Mouse (Mus musculus): Measurements from ENCODE around the gene Foxl1. TPM values are rescaled to one million over a fixed set of nuclear protein-coding genes. Genes with fewer than 3 reads are reported as not detected.

Gene Foxl1
- polyA plus RNA-seq, 2 experiments = 0.18 to 0.40 TPM

- no peaks in the 10 kb centered on the region for H3K9me3 ChIP-seq (ENCODE audit: control insufficient read depth, low read length)
- H3K9ac ChIP-seq (ENCODE audit: low read depth, low read length, severe bottlenecking) = no peak overlapping the region
- ATAC-seq (ENCODE audit: low FRiP score, low read depth) (no peak), DNase-seq (ENCODE audit: low spot score) (no peak)
- no peaks in the 10 kb centered on the region for H3K27me3 ChIP-seq (ENCODE audit: control insufficient read depth, insufficient read depth, low read length)
- no peak overlapping the region for H3K27ac ChIP-seq (replicated peaks; ENCODE audit: low read depth, low read length)
- peaks cover 14% of the 10 kb centered on the region; the same call in 1 of the 2 replicates for H3K4me1 ChIP-seq (ENCODE audit: control insufficient read depth, insufficient read depth, low read length)
- no peaks in the 10 kb centered on the region for H3K36me3 ChIP-seq (ENCODE audit: control insufficient read depth, insufficient read depth, low read length)
- WGBS = 68% methylated on average over 4 of the region's 4 CpGs
- TF ChIP-seq POLR2A (IDR thresholded peaks at IDR 0.05; ENCODE audit: borderline replicate concordance, extremely low read depth, insufficient read depth, insufficient read length) = no peak
- H3K4me3 ChIP-seq (replicated peaks; ENCODE audit: low read length) = no peak overlapping the region
- H3K4me2 ChIP-seq (replicated peaks; ENCODE audit: low read depth, low read length, severe bottlenecking) = no peak overlapping the region
Measured at GRCm38 (mm10) chr8:121162413-121162812, 34.7 kb downstream of the Foxl1 start.

GRCm38 (mm10) chr8:121162906-121163695 lies 35.4 kb downstream of the Foxl1 start:
- no peak overlapping the region for H3K9ac ChIP-seq (ENCODE audit: low read depth, low read length, severe bottlenecking)
- H3K4me2 ChIP-seq (replicated peaks; ENCODE audit: low read depth, low read length, severe bottlenecking) = no peak overlapping the region
- H3K9me3 ChIP-seq (ENCODE audit: control insufficient read depth, low read length) = no peaks in the 10 kb centered on the region
- no peak overlapping the region for H3K27ac ChIP-seq (replicated peaks; ENCODE audit: low read depth, low read length)
- no peaks in the 10 kb centered on the region for H3K36me3 ChIP-seq (ENCODE audit: control insufficient read depth, insufficient read depth, low read length)
- no peaks in the 10 kb centered on the region for H3K27me3 ChIP-seq (ENCODE audit: control insufficient read depth, insufficient read depth, low read length)
- WGBS = 53% methylated on average over 11 of the region's 11 CpGs
- H3K4me3 ChIP-seq (replicated peaks; ENCODE audit: low read length) = no peak overlapping the region
- ATAC-seq (ENCODE audit: low FRiP score, low read depth) (no peak), DNase-seq (ENCODE audit: low spot score) (no peak)
- H3K4me1 ChIP-seq (ENCODE audit: control insufficient read depth, insufficient read depth, low read length) = peaks cover 14% of the 10 kb centered on the region; the same call in 1 of the 2 replicates
- TF ChIP-seq POLR2A (IDR thresholded peaks at IDR 0.05; ENCODE audit: borderline replicate concordance, extremely low read depth, insufficient read depth, insufficient read length) = no peak

GRCm38 (mm10) chr8:121164017-121164469 lies 36.3 kb downstream of the Foxl1 start:
- Histone ChIP-seq H3K4me2 (replicated peaks; ENCODE audit: low read depth, low read length, severe bottlenecking) (no peak overlapping the region), H3K9ac (ENCODE audit: low read depth, low read length, severe bottlenecking) (0 out of 2 replicates have a peak overlapping the region, but pooled peaks have one; percentile 25), H3K27me3 (ENCODE audit: control insufficient read depth, insufficient read depth, low read length) (no peaks in the 10 kb centered on the region), H3K4me1 (ENCODE audit: control insufficient read depth, insufficient read depth, low read length) (peaks cover 14% of the 10 kb centered on the region; the same call in 1 of the 2 replicates), H3K9me3 (ENCODE audit: control insufficient read depth, low read length) (no peaks in the 10 kb centered on the region), H3K27ac (replicated peaks; ENCODE audit: low read depth, low read length) (no peak overlapping the region), H3K36me3 (ENCODE audit: control insufficient read depth, insufficient read depth, low read length) (no peaks in the 10 kb centered on the region), H3K4me3 (replicated peaks; ENCODE audit: low read length) (no peak overlapping the region)
- DNase-seq (ENCODE audit: low spot score) (no peak), ATAC-seq (ENCODE audit: low FRiP score, low read depth) (no peak)
- TF ChIP-seq POLR2A (IDR thresholded peaks at IDR 0.05; ENCODE audit: borderline replicate concordance, extremely low read depth, insufficient read depth, insufficient read length) = no peak
- WGBS = 45% methylated on average over 8 of the region's 8 CpGs

- no peak for TF ChIP-seq POLR2A (IDR thresholded peaks at IDR 0.05; ENCODE audit: borderline replicate concordance, extremely low read depth, insufficient read depth, insufficient read length)
- WGBS = 78% methylated on average over 5 of the region's 5 CpGs
- H3K9me3 ChIP-seq (ENCODE audit: control insufficient read depth, low read length) = no peaks in the 10 kb centered on the region
- no peak overlapping the region for H3K4me2 ChIP-seq (replicated peaks; ENCODE audit: low read depth, low read length, severe bottlenecking)
- H3K27me3 ChIP-seq (ENCODE audit: control insufficient read depth, insufficient read depth, low read length) = no peaks in the 10 kb centered on the region
- no peak overlapping the region for H3K9ac ChIP-seq (ENCODE audit: low read depth, low read length, severe bottlenecking)
- no peak overlapping the region for H3K27ac ChIP-seq (replicated peaks; ENCODE audit: low read depth, low read length)
- no peaks in the 10 kb centered on the region for H3K36me3 ChIP-seq (ENCODE audit: control insufficient read depth, insufficient read depth, low read length)
- peaks cover 29% of the 10 kb centered on the region for H3K4me1 ChIP-seq (ENCODE audit: control insufficient read depth, insufficient read depth, low read length)
- no peak for ATAC-seq (ENCODE audit: low FRiP score, low read depth)
- no peak overlapping the region for H3K4me3 ChIP-seq (replicated peaks; ENCODE audit: low read length)
- DNase-seq (ENCODE audit: low spot score) = no peak
Measured at GRCm38 (mm10) chr8:121168033-121168432, 40.3 kb downstream of the Foxl1 start.

GRCm38 (mm10) chr8:121170116-121170515 lies 42.4 kb downstream of the Foxl1 start:
- DNase-seq (ENCODE audit: low spot score) (no peak), ATAC-seq (ENCODE audit: low FRiP score, low read depth) (no peak)
- H3K27me3 ChIP-seq (ENCODE audit: control insufficient read depth, insufficient read depth, low read length) = no peaks in the 10 kb centered on the region
- WGBS = 15% methylated on average over 7 of the region's 7 CpGs
- H3K9ac ChIP-seq (ENCODE audit: low read depth, low read length, severe bottlenecking) = 0 out of 2 replicates have a peak overlapping the region, but pooled peaks have one; percentile 7
- H3K4me2 ChIP-seq (replicated peaks; ENCODE audit: low read depth, low read length, severe bottlenecking) = no peak overlapping the region
- no peak overlapping the region for H3K4me3 ChIP-seq (replicated peaks; ENCODE audit: low read length)
- TF ChIP-seq POLR2A (IDR thresholded peaks at IDR 0.05; ENCODE audit: borderline replicate concordance, extremely low read depth, insufficient read depth, insufficient read length) = no peak
- H3K36me3 ChIP-seq (ENCODE audit: control insufficient read depth, insufficient read depth, low read length) = no peaks in the 10 kb centered on the region
- H3K27ac ChIP-seq (replicated peaks; ENCODE audit: low read depth, low read length) = no peak overlapping the region
- H3K9me3 ChIP-seq (ENCODE audit: control insufficient read depth, low read length) = no peaks in the 10 kb centered on the region
- H3K4me1 ChIP-seq (ENCODE audit: control insufficient read depth, insufficient read depth, low read length) = peaks cover 25% of the 10 kb centered on the region
